Mouse (Mus musculus): ENCODE measurements around the gene Mad1l1. TPM values are rescaled to one million over a fixed set of nuclear protein-coding genes. Genes with fewer than 3 reads are reported as not detected.

Gene Mad1l1
- polyA plus RNA-seq, 1 experiment from 2014 or later, result 57.9 TPM

DNA sequence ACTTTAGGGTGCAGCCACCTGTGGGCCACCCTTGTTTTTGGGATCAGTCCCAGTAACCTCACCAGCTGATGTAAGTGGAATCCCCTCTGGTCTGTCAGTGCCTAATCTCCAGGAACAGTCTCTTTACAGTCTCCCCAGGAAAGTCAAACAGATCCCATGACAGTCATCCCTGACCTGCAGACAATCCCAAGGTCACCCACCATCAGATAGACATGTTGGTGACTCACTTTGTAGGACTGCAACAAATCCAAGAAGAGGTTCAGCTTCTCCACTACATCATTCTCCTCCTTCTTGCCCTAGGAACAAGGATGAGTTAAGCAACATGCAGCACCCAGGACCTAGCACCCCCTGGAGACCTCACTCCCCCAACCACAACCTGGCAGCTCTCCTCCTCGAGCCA lies 24.7 kb upstream of the Mad1l1 start:
- Histone ChIP-seq H3K27ac (replicated peaks) (no peak overlapping the region), H3K4me3 (no peak overlapping the region), H3K36me3 (peaks cover 72% of the 10 kb centered on the region), H3K9me3 (replicated peaks) (no peaks in the 10 kb centered on the region), H3K4me1 (no peaks in the 10 kb centered on the region), H3K27me3 (ENCODE audit: low read depth, poor library complexity, severe bottlenecking) (no peaks in the 10 kb centered on the region)
- WGBS, result 87% methylated on average over 1 of the region's 1 CpGs
- no peak for DNase-seq (ENCODE audit: low spot score)

DNA sequence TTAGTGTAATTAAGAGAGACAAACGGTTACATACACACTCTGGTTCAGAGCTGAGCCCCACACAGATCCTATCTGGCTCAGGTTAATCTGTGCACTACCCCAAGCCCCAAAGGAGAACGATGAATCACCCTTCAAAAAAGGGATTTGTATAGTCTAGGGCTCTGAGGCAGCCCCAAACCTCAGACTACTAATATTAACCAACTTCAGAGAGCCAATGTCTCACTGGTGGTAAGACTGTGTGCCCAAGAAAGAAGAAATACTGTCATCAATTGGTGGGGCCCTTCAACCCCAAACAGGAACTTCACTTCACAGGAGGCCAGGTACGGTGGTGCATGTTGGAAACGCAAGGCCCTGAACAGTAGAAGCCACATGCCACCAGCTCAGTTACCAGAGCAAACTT lies 23.9 kb upstream of the Mad1l1 start:
- WGBS, result 94% methylated on average over 4 of the region's 4 CpGs
- H3K36me3 ChIP-seq, result peaks cover 72% of the 10 kb centered on the region
- H3K4me3 ChIP-seq, result no peak overlapping the region

DNA sequence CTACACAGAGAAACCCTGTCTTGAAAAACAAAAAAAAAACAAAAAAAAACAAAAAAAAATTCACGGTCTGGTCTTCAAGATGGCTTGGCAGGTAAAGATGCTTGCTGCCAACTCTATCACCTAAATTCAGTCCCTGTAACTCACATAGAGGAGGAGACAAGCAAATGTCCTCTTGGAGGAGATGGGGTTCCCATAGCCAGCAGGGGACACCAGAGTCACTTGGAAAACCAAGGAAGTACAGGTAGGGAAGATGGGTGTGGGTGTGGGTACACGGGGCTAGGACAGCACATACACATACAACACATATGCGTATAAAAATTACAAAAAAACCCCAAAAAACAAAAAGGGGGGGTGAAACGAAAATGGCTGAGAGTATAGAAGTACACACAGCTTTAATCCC lies 21.5 kb upstream of the Mad1l1 start:
- Histone ChIP-seq H3K9me3 (replicated peaks) (peaks cover 4% of the 10 kb centered on the region; the same call in 1 of the 2 replicates), H3K4me3 (no peak overlapping the region), H3K4me1 (no peaks in the 10 kb centered on the region), H3K36me3 (peaks cover 88% of the 10 kb centered on the region), H3K27me3 (ENCODE audit: low read depth, poor library complexity, severe bottlenecking) (no peaks in the 10 kb centered on the region), H3K27ac (replicated peaks) (no peak overlapping the region)
- no peak for DNase-seq (ENCODE audit: low spot score)
- 91% methylated on average over 4 of the region's 4 CpGs for WGBS

More for the DNA sequence above, 23.9 kb upstream of the Mad1l1 start:
- H3K9me3 ChIP-seq (replicated peaks), result no peaks in the 10 kb centered on the region
- H3K27ac ChIP-seq (replicated peaks), result no peak overlapping the region
- DNase-seq (ENCODE audit: low spot score), result no peak
- no peaks in the 10 kb centered on the region for H3K27me3 ChIP-seq (ENCODE audit: low read depth, poor library complexity, severe bottlenecking)
- H3K4me1 ChIP-seq, result no peaks in the 10 kb centered on the region

DNA sequence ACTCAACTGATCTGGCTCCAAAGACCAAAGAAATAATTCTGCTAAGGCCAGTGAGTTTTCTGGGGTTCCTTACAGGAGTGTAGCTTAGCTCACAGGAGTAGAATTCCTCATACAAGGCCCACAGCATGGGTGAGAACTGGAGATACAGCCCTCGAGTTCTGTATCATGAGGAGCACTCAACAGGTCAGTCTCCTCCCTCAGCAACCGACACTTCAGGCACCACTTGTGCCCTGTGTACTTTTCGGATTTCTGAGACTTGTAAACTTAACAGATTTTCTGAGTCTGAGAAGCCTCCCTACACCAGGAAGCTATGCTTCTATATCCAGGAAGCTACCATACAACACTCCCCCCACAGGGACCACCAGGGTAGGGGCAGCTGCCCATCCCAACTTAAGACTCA lies 18.5 kb upstream of the Mad1l1 start:
- Histone ChIP-seq H3K4me1 (no peaks in the 10 kb centered on the region), H3K4me3 (no peak overlapping the region), H3K27me3 (ENCODE audit: low read depth, poor library complexity, severe bottlenecking) (no peaks in the 10 kb centered on the region), H3K36me3 (peaks cover 82% of the 10 kb centered on the region), H3K27ac (replicated peaks) (no peak overlapping the region), H3K9me3 (replicated peaks) (peaks cover 4% of the 10 kb centered on the region; the same call in 1 of the 2 replicates)
- no peak for DNase-seq (ENCODE audit: low spot score)
- WGBS, result 93% methylated on average over 3 of the region's 3 CpGs

DNA sequence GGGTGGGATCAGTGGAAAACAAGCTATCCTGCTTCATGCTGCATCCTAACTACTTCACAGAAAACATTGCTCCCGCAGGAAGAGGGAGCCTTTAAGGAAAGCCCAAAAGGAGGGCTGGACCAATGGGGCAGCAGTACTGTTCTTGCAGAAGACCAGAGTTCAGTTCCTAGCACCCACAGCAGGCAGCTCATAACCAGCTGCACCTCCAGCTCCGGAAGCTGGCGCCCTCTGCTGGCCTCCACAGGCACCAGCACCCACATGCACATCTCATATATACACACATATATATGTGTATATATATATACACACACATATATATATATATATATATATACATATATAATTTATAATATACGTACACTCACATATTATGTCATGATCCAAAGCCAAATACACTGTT lies 17.4 kb upstream of the Mad1l1 start:
- WGBS, result 94% methylated on average over 4 of the region's 4 CpGs
- Histone ChIP-seq H3K9me3 (replicated peaks) (peaks cover 4% of the 10 kb centered on the region; the same call in 1 of the 2 replicates), H3K4me3 (no peak overlapping the region), H3K27ac (replicated peaks) (no peak overlapping the region), H3K27me3 (ENCODE audit: low read depth, poor library complexity, severe bottlenecking) (no peaks in the 10 kb centered on the region), H3K4me1 (no peaks in the 10 kb centered on the region), H3K36me3 (peaks cover 73% of the 10 kb centered on the region)
- no peak for DNase-seq (ENCODE audit: low spot score)

DNA sequence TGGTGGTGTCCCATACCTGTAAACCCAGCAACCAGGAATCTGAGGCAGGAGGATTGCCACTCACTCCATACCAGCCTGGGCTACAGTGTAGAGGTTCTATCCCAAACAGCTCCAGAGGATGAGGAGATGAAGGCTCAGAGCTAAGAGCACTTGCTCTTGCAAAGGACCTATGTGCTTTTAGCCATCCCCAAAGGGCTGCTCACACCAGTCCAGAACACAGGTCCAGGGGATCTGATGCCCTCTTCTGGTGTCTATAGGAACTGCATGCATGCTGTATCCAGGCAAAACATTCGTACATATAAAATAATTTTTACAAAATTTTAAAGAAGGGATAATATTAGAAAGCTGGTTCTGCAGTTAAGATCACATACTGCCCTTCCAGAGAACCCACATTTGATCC lies 15.3 kb upstream of the Mad1l1 start:
- WGBS, result 89% methylated on average over 1 of the region's 1 CpGs
- DNase-seq (ENCODE audit: low spot score), result peak; percentile 41

DNA sequence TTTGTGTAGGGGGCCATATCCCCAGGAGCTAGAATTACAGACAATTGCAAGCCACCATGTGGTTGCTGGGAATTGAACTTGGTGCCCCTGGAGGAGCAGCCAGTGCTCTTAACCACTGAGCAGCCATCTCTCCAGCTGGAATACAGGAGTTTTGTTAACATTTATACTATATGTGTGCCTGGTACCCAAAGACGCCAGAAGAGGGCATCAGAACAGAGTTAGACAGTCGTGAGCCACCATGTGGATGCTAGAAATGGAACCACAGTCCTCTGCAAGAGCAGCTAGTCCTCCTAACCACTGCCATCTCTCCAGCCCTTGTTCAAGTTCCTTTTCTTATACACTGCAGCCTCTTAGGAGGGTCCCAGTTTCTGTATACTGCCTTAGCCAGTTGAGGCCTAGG lies 12.3 kb upstream of the Mad1l1 start:
- Histone ChIP-seq H3K9me3 (replicated peaks) (peaks cover 2% of the 10 kb centered on the region; the same call in 1 of the 2 replicates), H3K27me3 (ENCODE audit: low read depth, poor library complexity, severe bottlenecking) (no peaks in the 10 kb centered on the region), H3K36me3 (peaks cover 48% of the 10 kb centered on the region), H3K27ac (replicated peaks) (no peak overlapping the region), H3K4me1 (peaks cover 20% of the 10 kb centered on the region), H3K4me3 (no peak overlapping the region)
- peak; percentile 25 for DNase-seq (ENCODE audit: low spot score)
- 47% methylated on average over 2 of the region's 2 CpGs for WGBS

More for the DNA sequence above, 15.3 kb upstream of the Mad1l1 start:
- peaks cover 8% of the 10 kb centered on the region for H3K4me1 ChIP-seq
- peaks cover 59% of the 10 kb centered on the region for H3K36me3 ChIP-seq
- H3K9me3 ChIP-seq (replicated peaks), result peaks cover 4% of the 10 kb centered on the region; the same call in 1 of the 2 replicates
- no peaks in the 10 kb centered on the region for H3K27me3 ChIP-seq (ENCODE audit: low read depth, poor library complexity, severe bottlenecking)
- no peak overlapping the region for H3K4me3 ChIP-seq
- H3K27ac ChIP-seq (replicated peaks), result no peak overlapping the region

DNA sequence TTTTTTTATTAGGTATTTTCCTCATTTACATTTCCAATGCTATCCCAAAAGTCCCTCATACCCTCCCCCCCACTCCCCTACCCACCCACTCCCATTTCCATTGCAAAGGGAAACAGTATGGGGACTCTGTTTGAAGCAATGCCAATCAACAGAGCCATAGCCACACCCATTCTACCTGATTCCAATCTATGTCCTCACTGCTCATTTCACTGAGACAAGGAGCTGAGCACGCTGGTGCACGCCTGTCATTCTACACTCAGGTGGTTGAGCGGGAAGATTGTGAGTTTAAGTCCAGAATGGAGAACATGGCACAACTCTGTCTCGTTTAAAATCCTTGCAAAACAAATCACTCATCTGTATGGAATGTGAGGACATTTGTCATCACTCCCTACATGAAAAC lies 11.2 kb upstream of the Mad1l1 start:
- peaks cover 20% of the 10 kb centered on the region for H3K4me1 ChIP-seq
- 65% methylated on average over 4 of the region's 4 CpGs for WGBS
- peak overlapping the region; percentile 94 for H3K27ac ChIP-seq (replicated peaks)
- peak overlapping the region; percentile 70 for H3K4me3 ChIP-seq
- DNase-seq (ENCODE audit: low spot score), result no peak
- H3K9me3 ChIP-seq (replicated peaks), result no peaks in the 10 kb centered on the region
- no peaks in the 10 kb centered on the region for H3K27me3 ChIP-seq (ENCODE audit: low read depth, poor library complexity, severe bottlenecking)
- H3K36me3 ChIP-seq, result peaks cover 48% of the 10 kb centered on the region

DNA sequence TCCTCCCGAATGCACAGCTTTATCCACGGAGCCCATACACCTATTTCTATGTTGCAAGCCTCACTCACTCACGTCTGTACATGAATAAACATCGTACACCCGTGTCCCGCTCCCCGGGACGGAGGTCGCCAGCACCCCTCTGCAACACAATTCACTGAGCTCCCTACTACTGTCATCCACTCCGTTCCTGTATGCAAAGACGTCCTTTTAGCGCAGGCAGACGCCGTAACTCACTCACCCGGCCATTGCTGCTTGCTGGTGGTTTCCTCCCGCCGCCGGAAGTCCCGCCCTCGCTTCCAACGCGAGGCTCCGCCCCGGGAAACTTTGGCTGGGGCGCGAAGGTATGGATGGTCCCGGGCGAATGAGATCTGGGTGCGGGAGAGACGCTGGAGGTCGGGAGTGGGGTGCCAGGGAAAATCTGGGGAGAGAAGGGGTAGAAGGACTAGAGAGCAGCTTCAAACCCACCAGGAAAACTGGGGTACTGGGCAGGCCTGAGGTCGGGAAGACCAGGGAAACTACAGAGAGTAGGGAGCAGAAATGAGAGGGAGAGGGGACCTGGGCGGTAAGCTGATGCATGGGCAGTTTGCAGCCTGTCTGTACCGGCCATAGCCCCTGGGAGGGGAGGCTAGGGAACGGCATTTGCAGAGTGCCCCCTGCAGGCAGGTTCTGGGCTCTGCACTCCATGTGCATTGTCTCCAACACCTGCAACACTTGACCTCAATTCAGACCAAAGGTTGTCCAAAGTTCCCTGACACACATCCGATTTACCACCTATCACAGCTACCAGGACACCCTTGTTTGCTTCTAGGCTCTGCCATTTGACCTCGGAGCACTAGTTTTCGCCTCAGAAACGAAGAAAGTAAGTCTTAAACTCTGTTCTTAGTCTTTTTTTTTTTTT lies 10.5 kb upstream of the Mad1l1 start, which contains the start of gene Mrm2:
TSS of gene Mrm2 (minus strand) at position 284 of the 898 bp plus-strand sequence.
- DNase-seq (ENCODE audit: low spot score), result peak; percentile 88
- WGBS, result under 1% methylated on average over 39 of the region's 39 CpGs
- peak within 1 kb of the TSS; percentile 70 for H3K4me3 ChIP-seq
- no peaks in the 10 kb centered on the region for H3K9me3 ChIP-seq (replicated peaks)
- peaks cover 50% of the 10 kb centered on the region for H3K36me3 ChIP-seq
- H3K4me1 ChIP-seq, result peaks cover 20% of the 10 kb centered on the region
- H3K27ac ChIP-seq (replicated peaks), result peak within 1 kb of the TSS; percentile 94
- no peaks in the 10 kb centered on the region for H3K27me3 ChIP-seq (ENCODE audit: low read depth, poor library complexity, severe bottlenecking)

DNA sequence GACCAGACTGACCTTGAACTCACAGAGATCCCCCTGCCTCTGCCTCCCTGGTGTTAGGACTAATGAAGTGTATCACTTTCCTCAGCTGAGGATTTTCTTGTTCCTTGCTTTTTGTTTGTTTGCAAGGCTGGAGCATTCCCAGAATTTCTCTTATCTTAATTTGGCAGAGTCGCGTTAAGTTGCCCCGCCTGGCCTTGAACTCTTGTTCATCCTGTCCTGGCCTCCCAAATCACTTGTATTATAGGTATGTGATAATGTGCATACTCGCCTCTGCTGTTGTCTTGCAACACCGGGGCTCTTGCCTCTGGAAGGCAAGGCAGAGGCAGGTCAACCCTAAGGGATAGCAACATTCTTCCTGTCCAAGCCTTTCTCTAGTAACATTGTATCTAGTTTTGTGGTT lies 2.7 kb upstream of the Mad1l1 start:
- Histone ChIP-seq H3K27ac (replicated peaks) (no peak overlapping the region), H3K4me1 (peaks cover 21% of the 10 kb centered on the region), H3K36me3 (peaks cover 46% of the 10 kb centered on the region), H3K9me3 (replicated peaks) (no peaks in the 10 kb centered on the region), H3K4me3 (no peak overlapping the region), H3K27me3 (ENCODE audit: low read depth, poor library complexity, severe bottlenecking) (no peaks in the 10 kb centered on the region)
- DNase-seq (ENCODE audit: low spot score), result no peak
- 90% methylated on average over 5 of the region's 5 CpGs for WGBS

DNA sequence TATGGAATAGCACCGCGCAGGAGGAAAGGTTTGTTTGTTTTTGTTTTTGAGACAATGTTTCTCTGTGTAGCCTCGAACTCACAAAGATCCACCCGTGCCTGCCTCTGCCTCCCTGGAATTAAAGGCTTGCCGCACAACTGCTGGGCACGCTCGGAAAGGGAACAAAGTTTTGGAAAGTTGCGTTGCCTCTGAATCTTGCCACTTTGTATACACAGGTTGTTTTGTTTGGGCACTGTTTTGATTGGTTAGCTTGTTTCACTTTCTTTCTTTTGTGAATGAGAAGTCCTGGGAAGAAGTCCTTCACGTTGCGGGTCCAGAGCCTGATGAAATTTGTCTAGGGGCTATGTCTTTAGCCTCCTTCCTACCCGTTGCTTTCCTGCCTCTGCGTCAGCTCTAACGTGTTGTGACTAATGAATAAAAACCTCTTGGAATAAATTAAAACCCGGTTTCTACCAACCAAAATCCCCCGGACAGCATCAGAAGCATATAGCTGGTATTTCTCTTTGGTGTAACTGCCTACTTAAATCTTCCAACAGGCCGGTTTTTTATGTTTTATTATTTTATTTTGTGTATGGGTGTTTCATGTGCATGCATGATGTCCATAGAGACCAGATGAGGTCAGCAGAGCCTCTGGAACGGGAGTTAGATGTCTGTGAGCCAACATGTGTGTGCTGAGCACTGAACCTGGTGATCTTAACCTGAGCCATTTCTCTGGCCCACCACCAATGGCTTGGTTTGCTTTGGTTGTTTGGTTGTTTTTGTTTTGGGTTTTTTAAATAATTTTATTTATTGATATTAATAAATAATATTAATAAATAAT lies 614 bp upstream of the Mad1l1 start:
- 2% methylated on average over 17 of the region's 17 CpGs for WGBS
- peak; percentile 22 for DNase-seq (ENCODE audit: low spot score)
- no peaks in the 10 kb centered on the region for H3K27me3 ChIP-seq (ENCODE audit: low read depth, poor library complexity, severe bottlenecking)

DNA sequence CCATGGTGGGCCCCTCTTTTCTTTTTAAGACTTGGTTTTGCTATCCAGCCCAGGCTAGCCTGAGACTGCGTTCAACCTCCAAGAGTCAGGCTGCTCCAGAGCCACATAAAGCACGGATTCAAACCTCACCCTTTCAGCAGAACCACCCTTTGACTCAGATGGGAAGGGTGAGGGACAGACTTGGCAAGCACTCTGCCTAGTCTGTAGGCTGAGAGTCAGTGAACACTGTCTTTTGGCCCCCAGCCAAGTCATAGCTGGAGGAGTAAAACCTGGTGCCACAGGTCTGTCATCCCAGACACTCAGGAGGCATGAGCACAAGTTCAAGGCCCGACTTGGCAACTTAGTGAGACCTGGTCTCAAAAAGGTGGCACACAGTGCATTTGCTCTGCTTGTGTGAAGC lies 4.6 kb downstream of the Mad1l1 start:
- no peak for DNase-seq (ENCODE audit: low spot score)
- Histone ChIP-seq H3K9me3 (replicated peaks) (no peaks in the 10 kb centered on the region), H3K4me1 (peaks cover 26% of the 10 kb centered on the region), H3K4me3 (no peak overlapping the region), H3K27me3 (ENCODE audit: low read depth, poor library complexity, severe bottlenecking) (no peaks in the 10 kb centered on the region), H3K36me3 (peaks cover 43% of the 10 kb centered on the region), H3K27ac (replicated peaks) (no peak overlapping the region)
- 87% methylated on average over 3 of the region's 3 CpGs for WGBS

More for the DNA sequence above, 614 bp upstream of the Mad1l1 start:
- Histone ChIP-seq H3K36me3 (peaks cover 28% of the 10 kb centered on the region), H3K9me3 (replicated peaks) (no peaks in the 10 kb centered on the region), H3K4me1 (peaks cover 26% of the 10 kb centered on the region), H3K27ac (replicated peaks) (peak overlapping the region; percentile 97), H3K4me3 (peak overlapping the region; percentile 100)
